Mouse (Mus musculus) telencephalon, adult 2 months (tissue): ENCODE results near the gene Dclk3.

ENCODE experiments used
- DNase-seq: peaks from one replicate; pipeline ENCODE4 v3.0.0-alpha.2; 2011; ENCODE audit warnings: low read depth, low spot score

The Dclk3 gene

DNA sequence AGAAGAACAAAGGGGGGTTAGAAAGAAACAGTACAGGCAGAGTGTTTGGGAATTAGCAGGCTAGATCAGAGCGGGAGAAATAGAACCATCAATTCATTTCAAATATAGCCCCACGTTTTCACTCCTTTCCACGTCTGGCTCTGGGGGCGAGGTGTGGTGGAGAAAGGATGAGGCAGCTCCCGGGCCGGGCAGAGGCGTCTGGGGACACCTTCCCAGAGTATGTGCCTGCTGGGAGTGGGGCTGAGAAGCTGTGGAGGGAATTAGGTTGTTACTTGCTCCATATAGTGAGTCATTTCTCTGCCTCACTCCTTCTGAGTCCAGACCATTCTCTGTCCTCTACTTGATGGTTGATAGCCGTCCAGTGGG, 938 bp downstream of the Dclk3 start:
- peak; percentile 67 for DNase-seq

- no peak for DNase-seq
These were observed 1.6 kb downstream of the Dclk3 start for GRCm38 (mm10) chr9:111440446-111440845.

- DNase-seq = no peak
These were observed 2.3 kb downstream of the Dclk3 start for GRCm38 (mm10) chr9:111441151-111441550.

GRCm38 (mm10) chr9:111446204-111446603, 7.3 kb downstream of the Dclk3 start:
- DNase-seq = no peak

- DNase-seq = no peak
These were observed 10.1 kb downstream of the Dclk3 start for GRCm38 (mm10) chr9:111448976-111449375.

DNA sequence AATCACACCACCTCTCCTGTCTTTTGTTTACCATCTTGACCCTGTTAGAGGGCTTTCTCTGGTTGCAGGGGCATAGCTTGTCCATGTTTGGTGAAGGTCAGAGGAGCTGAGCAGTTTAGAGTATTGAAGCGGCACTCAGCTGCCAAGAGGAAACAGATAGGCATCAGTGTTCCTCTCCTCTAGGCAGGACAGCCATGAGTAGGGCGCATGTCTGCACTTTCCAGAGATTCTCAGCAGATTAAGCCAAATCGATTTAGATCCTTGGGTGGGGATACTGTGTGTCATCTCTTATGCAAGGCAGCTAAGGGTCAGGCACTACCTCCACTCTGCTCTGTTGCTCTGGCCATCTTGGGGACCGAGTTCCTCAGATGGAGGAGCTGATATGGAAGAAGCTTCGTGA, 11.0 kb downstream of the Dclk3 start:
- no peak for DNase-seq

DNA sequence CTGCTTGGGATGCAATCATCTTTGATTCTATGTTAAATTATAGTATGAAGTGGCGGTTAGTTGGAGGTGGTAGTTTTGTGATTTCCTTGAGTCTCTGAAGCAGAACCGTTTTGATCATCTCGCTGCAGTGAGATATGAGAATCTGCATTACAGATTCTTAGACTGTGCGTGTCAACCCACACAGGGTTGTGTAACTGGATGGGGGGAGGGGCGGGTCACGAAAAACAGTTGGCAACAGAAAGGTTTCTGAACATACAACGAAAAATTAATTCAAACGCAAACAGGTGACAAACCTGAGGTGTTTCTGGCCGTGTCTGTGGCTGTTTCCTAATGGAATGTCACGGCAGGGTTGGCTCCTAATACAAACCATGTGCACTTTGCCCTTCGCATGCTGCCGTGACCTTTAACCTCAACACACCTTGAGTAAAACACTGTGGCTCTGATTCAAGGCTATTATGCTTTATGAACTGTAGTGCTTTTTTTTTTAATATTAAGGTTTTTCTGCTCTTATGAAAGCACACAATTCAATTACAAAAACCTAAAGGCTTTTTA, 12.0 kb downstream of the Dclk3 start:
- no peak for DNase-seq

DNA sequence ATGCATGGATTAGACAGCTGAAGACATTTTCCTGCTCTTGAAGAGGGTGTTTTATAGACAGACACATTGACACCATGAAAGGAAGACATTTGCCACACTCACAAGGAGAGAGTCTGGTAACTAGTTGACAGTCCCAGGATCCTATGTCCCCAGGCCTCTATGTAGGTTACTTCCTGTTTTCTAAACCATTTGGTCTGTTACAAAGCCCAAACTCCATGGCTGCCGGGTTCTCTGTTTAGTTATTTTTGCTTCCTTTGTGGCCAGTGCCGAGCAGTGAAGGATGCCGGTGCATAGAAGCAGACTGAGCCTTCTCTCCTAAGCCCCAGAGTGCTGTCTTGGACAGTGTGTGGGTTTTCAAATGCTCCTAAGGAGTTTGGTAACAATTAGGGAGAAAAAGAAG, 15.0 kb downstream of the Dclk3 start:
- DNase-seq = no peak

DNA sequence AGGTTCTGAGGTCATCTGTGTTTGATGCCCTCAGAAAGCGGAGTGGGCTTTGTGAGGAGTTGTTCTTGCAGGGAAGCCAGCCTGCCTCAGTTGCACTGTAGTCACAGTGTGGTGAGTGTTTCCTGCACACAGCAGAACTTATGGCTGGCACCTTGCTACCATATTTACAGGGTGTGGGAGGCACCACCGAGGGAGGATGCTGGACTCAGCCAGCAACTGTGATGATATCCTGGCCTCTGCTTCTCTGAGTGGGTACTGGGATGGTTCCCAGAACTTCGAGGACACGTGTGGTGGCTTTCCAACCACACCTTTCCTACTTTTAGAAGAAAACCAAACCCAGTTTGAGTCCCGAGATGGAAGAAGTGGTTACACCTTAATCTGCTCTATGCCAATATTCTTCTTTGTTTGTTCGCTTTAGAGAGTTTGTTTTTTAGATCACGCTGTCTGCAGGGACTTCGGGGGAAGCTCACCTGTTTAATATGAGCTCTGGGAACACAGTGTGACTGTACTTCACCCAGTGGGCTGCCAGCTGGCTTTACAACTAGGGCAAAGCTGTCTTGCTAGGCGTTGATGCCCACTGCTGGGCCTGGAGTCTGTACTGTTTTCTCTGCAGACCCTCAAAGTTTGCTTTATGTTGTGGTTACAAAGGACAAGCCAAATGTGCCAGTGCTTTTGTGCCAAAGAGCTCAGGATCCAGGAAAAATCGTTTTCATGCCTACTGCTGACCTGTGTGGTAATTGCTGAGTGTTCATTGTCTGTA, 18.5 kb downstream of the Dclk3 start:
- no peak for DNase-seq

DNA sequence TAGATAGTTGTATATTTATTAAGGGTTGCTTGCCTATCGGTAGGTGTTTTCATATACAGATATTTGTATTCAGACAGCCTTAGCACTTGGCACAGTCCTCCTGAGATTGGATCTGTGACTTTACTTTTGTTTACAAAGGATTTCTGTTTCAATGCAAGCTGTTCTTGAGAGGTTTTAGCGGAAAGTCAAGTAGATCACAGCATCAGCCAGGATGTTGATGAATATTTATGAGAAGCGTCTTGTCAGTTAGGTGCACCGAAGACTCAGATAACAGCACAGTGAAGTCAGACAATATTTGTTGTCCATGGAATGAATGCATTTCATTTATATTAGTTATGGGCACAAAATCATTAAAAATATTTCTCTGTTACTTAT, 19.0 kb downstream of the Dclk3 start:
- DNase-seq = no peak

DNA sequence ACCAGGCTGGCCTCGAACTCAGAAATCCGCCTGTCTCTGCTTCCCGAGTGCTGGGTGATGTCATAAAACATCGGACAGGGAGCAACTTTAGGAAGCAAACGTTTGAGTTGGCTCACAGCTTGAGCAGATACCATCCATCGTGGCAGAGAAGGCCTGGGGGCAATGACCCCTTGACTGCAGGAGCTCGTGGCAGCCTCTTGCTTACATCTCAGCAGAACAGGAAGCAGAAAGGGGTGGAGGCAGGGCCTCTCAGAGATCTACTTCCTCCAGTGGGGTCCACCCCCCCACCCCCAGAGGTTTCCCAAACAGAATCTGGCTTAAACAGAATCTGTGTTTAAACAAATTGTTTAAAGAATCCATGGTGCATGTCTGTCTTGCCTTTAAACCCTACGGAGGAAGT, 20.6 kb downstream of the Dclk3 start:
- DNase-seq = no peak

- DNase-seq = no peak
These were observed 21.4 kb downstream of the Dclk3 start for GRCm38 (mm10) chr9:111460201-111460814.

DNA sequence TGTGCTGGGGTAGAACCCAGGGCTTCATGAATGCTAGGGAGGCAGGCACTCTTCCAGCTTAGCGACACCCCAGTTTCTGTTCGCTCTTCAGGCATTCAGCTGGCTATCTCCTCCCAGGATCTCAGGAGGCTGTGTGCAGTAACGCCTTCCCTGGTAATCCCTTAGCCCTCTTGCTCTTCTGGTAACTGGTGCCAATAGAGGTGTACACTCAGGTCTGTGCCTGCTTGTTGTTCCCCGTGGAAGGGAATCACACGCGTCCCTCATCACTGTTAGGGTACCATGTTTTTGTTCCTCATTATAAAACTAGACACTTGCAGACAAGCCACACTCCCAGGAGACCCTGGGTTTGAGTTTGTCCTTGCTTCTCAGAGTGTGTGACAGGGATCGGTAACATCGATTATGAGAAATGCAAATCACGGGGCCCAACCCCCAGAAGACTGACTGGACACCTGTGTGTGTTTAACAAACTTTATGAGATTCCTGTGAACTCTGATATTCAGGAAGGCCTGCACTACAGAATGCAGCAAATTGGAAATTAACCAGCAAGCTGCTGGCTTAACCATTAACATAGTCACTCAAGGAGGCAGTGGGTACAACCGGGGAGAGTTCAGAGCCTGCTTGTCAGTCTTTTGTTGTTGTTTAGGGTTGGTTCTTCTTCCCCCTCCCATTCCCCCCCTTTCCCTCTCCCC, 22.7 kb downstream of the Dclk3 start:
- no peak for DNase-seq

- no peak for DNase-seq
These were observed 26.8 kb downstream of the Dclk3 start for GRCm38 (mm10) chr9:111465666-111466065.

- DNase-seq = no peak
These were observed 35.0 kb downstream of the Dclk3 start for GRCm38 (mm10) chr9:111473686-111474457.

DNA sequence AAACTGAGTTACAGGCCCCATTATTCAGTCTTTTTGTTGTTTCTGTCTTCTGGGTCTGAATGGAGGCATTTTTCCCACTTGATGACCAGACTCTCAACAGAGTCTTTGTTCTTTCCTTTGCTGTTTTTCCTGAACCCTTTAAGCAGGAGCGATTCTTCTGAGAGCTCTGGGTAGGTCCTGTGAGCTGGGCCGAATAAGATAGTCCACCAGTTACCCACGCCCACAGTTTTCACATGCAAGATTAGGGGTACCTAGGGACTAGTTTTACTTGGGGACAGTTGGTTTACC, 35.5 kb downstream of the Dclk3 start:
- DNase-seq = no peak

GRCm38 (mm10) chr9:111475281-111475680, 36.4 kb downstream of the Dclk3 start:
- no peak for DNase-seq

DNA sequence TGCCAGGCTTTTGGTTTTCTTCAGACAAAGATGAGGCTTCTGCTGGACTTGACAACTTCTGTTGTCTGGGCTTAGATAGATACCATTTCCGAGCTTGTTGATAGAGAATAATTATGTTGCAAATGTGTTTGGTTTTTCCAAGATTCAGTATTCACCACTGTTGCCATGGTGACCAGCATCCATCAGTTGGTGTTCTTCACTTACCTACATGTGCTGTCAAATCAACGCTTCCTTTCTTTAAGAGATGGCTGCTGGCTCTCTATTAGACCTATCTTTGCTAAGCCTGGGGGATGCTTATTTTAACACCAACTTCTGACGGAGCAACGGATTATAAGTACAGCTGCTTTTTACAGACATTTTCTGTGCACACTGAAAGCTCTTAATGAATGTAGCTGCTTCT, 37.1 kb downstream of the Dclk3 start:
- no peak for DNase-seq

- DNase-seq = no peak
These were observed 37.7 kb downstream of the Dclk3 start for GRCm38 (mm10) chr9:111476479-111477016.

GRCm38 (mm10) chr9:111478853-111479490, 40.1 kb downstream of the Dclk3 start:
- DNase-seq = peak; percentile 58

DNA sequence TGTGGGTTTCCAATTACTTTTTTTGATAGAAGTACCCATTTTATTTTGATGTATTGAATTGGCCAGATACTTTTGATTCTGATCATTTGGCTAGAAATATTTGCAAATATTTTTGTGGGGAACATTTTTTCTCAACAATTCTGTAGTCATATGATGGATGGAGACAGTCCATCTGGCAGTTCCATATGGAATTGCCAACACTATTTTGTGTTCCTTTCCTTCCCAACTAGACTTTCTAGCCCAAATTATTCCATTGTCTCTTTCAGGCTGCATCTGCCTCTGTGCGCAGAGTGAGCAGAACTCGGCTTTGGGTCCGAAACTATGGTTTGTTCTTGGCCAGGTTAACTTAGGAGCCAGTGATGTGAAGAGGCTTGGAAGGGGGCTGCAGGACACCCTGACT, 42.1 kb downstream of the Dclk3 start:
- DNase-seq = no peak
